ENCODE assay signal across 16 mouse cellular contexts in genomic region chr5:23737111-23737510, GRCm38 (mm10).
"Had no signal": no experiment of that assay in that cellular context is flagged by ENCODE, and none has a peak within 500 bp of the region (broad histone marks: within the 10 kb centered on the region; RNA-seq: fewer than 3 reads in every experiment).

No protein-coding gene starts in this region.

- H3K4me3 ChIP-seq: lung, embryonic 15.5 days; megakaryocyte, embryonic 14.5 days; midbrain, embryonic 12.5 days; midbrain, embryonic 15.5 days; neural tube, embryonic 12.5 days; stomach, embryonic 15.5 days had no signal

- H3K27ac ChIP-seq: lung, embryonic 15.5 days; macrophage; midbrain, embryonic 12.5 days; midbrain, embryonic 15.5 days; neural tube, embryonic 12.5 days; stomach, embryonic 15.5 days; stomach, postnatal 0 days had no signal

- DNase-seq: liver, postnatal 0 days; lung, adult 2 months; lung, postnatal 14 days; lung, postnatal 36 days; right cerebral cortex, postnatal 14 days; thymus, adult 2 months; thymus, postnatal 25 days; thymus, postnatal 4 days had no signal

- H3K36me3 ChIP-seq: stomach, embryonic 15.5 days had no signal

- H3K4me1 ChIP-seq: lung, embryonic 15.5 days; midbrain, embryonic 12.5 days; midbrain, embryonic 15.5 days; neural tube, embryonic 12.5 days; stomach, embryonic 15.5 days had no signal

- H3K9me3 ChIP-seq: lung, embryonic 15.5 days; midbrain, embryonic 12.5 days; midbrain, embryonic 15.5 days; neural tube, embryonic 12.5 days; stomach, embryonic 15.5 days had no signal

- H3K27me3 ChIP-seq: lung, embryonic 15.5 days; megakaryocyte, embryonic 14.5 days; midbrain, embryonic 12.5 days; midbrain, embryonic 15.5 days; neural tube, embryonic 12.5 days; stomach, embryonic 15.5 days had no signal
